Mouse (Mus musculus) kidney, adult 2 months (tissue): Measurements from ENCODE around the gene Olfr1221. TPM values are rescaled to one million over a fixed set of nuclear protein-coding genes. Genes with fewer than 3 reads are reported as not detected.
"Not testable (repeated sequence)": the region's sequence is repeated elsewhere in the genome, so short reads cannot be mapped to it uniquely, and the experiment has no call there.

Experiments used
- DNase-seq: peaks from one replicate; pipeline ENCODE4 v3.0.0; 2021
- H3K27ac ChIP-seq: fragments of 200-500 bp; 2 replicates; pipeline ENCODE4 v1.5.1; 2012; ENCODE audit warnings: low read depth, low read length, control low read depth, inconsistent platforms; ENCODE audit not compliant: insufficient read depth
- H3K27me3 ChIP-seq: fragments of 200-500 bp; replicated peaks from 2 replicates; pipeline ENCODE4 v1.6.1; 2012; ENCODE audit warnings: mild to moderate bottlenecking, moderate library complexity, low read length, inconsistent platforms; ENCODE audit not compliant: control insufficient read depth, insufficient read depth
- H3K36me3 ChIP-seq: fragments of 200-500 bp; 2 replicates; pipeline ENCODE4 v1.6.1; 2012; ENCODE audit warnings: mild to moderate bottlenecking, moderate library complexity, low read length, inconsistent platforms; ENCODE audit not compliant: control insufficient read depth, insufficient read depth
- H3K4me1 ChIP-seq: fragments of 200-500 bp; 2 replicates; pipeline ENCODE4 v1.6.1; 2011; ENCODE audit warnings: low read length; ENCODE audit not compliant: control insufficient read depth, insufficient read depth
- H3K4me3 ChIP-seq: fragments of 200-500 bp; 2 replicates; pipeline ENCODE4 v1.5.1; 2011; ENCODE audit warnings: mild to moderate bottlenecking, low read depth, low read length, control low read depth; ENCODE audit not compliant: insufficient read depth
- CTCF ChIP-seq: fragments of 200-500 bp; conservative IDR thresholded peaks from 2 replicates; pipeline ENCODE4 v1.5.1; 2011; ENCODE audit warnings: low read depth, mild to moderate bottlenecking, control low read depth, low read length, moderate library complexity, mixed read lengths; ENCODE audit not compliant: insufficient read depth, insufficient read length
- POLR2A ChIP-seq: fragments of 200-500 bp; IDR thresholded peaks from one replicate; pipeline ENCODE4 v1.6.1; 2011; ENCODE audit warnings: low read depth, low read length, control low read depth
- whole genome bisulfite sequencing: fragments of 180-500 bp; shearing (Covaris S2); methylation state at CpG from one replicate; pipeline ENCODE4 v1.1.7; 2018; 5-methylcytosine and 5-hydroxymethylcytosine counted together
- polyA plus RNA-seq: library from polyadenylated mRNA; depleted of rRNA; stranded (reverse); fragments of >200 nt; gene quantifications from 2 replicates; pipeline ENCODE4 v1.2.3, GENCODE M21; 2012; rRNA removed

Olfr1221 gene
- not detected in 2 replicates for polyA plus RNA-seq

GRCm38 (mm10) chr2:89117183-89117582 is at the start of gene Olfr1221:
Olfr1221 (minus strand) TSS chr2:89117283.
- no peak within 1 kb of the TSS for H3K4me3 ChIP-seq
- no peak for TF ChIP-seq POLR2A
- TF ChIP-seq CTCF: no peak
- WGBS: 82% methylated on average over 2 of the region's 2 CpGs
- no peaks in the 10 kb centered on the region for H3K27me3 ChIP-seq
- no peak within 1 kb of the TSS for H3K27ac ChIP-seq
- no peak for DNase-seq
- H3K36me3 ChIP-seq: no peaks in the 10 kb centered on the region
- no peaks in the 10 kb centered on the region for H3K4me1 ChIP-seq

DNA sequence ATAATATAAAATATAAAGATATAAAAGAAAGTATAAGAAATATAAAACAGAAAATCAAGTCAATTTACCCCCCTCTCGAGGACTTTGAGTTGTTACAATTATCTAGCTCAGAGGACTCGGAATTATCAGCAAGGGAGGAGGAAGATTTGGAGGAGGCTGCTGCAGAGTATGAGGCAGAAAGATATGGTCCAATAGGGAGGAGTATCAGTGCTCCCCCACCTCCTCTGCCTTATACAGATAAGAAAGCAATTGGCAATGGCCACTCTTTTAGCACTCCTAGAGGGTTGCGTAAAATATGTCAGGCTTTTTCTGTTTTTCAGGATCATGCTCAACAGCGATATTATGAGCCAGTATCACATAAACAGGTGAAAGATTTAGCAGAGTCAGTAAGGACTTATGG is 47.6 kb upstream of the Olfr1221 start:
- H3K4me3 ChIP-seq, DNase-seq, H3K27ac ChIP-seq, H3K27me3 ChIP-seq, H3K36me3 ChIP-seq, H3K4me1 ChIP-seq: not testable (repeated sequence)
- 86% methylated on average over 4 of the region's 4 CpGs for WGBS

DNA sequence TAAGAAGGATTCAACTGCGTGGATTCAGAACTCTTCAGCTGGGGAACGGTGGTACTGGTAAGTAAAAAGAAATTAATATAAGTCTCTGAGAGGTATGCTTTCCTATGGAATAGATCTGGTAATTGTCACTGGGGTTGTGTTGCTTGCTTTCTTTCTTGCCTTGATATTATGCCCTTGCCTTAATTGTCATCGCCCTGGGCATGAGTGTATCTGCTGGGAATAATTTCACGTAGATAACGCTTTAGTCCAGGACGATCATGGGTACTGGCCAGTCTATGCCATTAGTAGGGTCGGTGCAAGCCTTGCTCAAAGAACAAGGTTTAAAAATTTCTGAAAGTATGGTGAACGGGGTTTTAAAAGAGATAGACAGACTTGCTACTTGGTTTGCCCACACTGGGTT is 46.9 kb upstream of the Olfr1221 start, which contains the start of gene Olfr1224-ps1:
Gene Olfr1224-ps1 (minus strand): TSS at position 101 of the 400 bp plus-strand sequence.
- H3K36me3 ChIP-seq, H3K4me1 ChIP-seq, DNase-seq, H3K27ac ChIP-seq, H3K4me3 ChIP-seq, H3K27me3 ChIP-seq: not testable (repeated sequence)
- 89% methylated on average over 8 of the region's 8 CpGs for WGBS

GRCm38 (mm10) chr2:89151460-89151859 is 34.4 kb upstream of the Olfr1221 start, which contains the start of gene Olfr1223:
Olfr1223 (minus strand) TSS chr2:89151560.
- Histone ChIP-seq H3K27me3 (no peaks in the 10 kb centered on the region), H3K4me3 (no peak within 1 kb of the TSS), H3K4me1 (no peaks in the 10 kb centered on the region), H3K36me3 (no peaks in the 10 kb centered on the region), H3K27ac (no peak within 1 kb of the TSS)
- no peak for DNase-seq
- WGBS: 63% methylated on average over 1 of the region's 1 CpGs
- TF ChIP-seq CTCF (no peak), POLR2A (no peak)

DNA sequence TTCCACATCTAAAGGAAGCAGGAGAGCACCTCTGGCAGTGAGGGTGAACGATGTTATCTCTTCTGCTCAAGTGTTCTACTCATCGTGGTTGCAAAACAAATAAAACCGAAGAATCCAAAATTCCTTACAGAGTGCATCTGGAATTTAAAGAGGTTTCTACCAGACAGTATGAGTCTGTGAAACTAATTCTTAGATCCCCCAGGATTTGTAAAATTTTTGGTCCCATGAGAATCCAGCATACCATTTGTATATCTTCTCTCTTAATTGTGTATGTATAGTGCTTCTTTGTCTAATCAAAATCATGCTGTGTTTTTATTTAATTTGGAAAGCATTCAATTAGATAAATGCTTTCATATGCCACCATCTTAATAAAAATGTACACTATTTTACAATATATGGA is 15.9 kb upstream of the Olfr1221 start, which contains the start of gene Olfr1222:
Gene Olfr1222 (minus strand): TSS at position 101 of the 400 bp plus-strand sequence.
- no peak within 1 kb of the TSS for H3K27ac ChIP-seq
- WGBS: 73% methylated on average over 3 of the region's 3 CpGs
- no peak for DNase-seq
- no peaks in the 10 kb centered on the region for H3K36me3 ChIP-seq
- TF ChIP-seq CTCF (no peak), POLR2A (no peak)
- H3K27me3 ChIP-seq: no peaks in the 10 kb centered on the region
- no peak within 1 kb of the TSS for H3K4me3 ChIP-seq
- H3K4me1 ChIP-seq: no peaks in the 10 kb centered on the region

- no peaks in the 10 kb centered on the region for H3K27me3 ChIP-seq
- no peaks in the 10 kb centered on the region for H3K4me1 ChIP-seq
- no peak for DNase-seq
- no peak within 1 kb of the TSS for H3K27ac ChIP-seq
- WGBS: 64% methylated on average over 3 of the region's 3 CpGs
- TF ChIP-seq POLR2A: no peak
- TF ChIP-seq CTCF: no peak
- no peak within 1 kb of the TSS for H3K4me3 ChIP-seq
- H3K36me3 ChIP-seq: no peaks in the 10 kb centered on the region
Measured at GRCm38 (mm10) chr2:89106735-89107134, 10.3 kb downstream of the Olfr1221 start, which contains the start of gene Olfr1220. Olfr1220 (minus strand) TSS chr2:89106835.

GRCm38 (mm10) chr2:89105651-89106050 is 11.4 kb downstream of the Olfr1221 start:
- Histone ChIP-seq H3K27ac (no peak overlapping the region), H3K4me3 (no peak overlapping the region), H3K4me1 (no peaks in the 10 kb centered on the region), H3K36me3 (no peaks in the 10 kb centered on the region), H3K27me3 (no peaks in the 10 kb centered on the region)
- no peak for DNase-seq
- TF ChIP-seq CTCF: no peak
- no peak for TF ChIP-seq POLR2A

DNA sequence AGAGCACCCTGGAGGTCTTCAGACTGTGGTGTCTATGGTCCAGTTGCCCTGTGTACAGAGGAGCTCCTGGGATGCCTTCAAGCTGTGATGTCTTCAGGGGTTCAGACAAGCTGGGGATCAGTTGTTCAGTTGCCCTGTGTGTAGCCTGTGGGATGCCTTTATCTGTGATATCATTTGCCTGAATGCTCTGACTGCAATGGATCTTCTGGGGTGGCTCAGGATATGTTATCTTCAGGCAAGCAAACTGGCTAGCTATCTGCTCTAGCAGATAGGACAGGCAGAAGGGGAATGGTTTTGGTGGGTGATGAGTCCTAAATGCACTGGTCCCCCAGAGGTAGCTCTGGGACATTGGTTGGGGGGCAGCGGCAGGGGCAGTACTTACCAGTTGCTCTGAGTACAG is 23.2 kb downstream of the Olfr1221 start:
- DNase-seq: no peak
- H3K27me3 ChIP-seq: no peaks in the 10 kb centered on the region
- no peak overlapping the region for H3K4me3 ChIP-seq
- no peaks in the 10 kb centered on the region for H3K4me1 ChIP-seq
- TF ChIP-seq CTCF (no peak), POLR2A (no peak)
- no peak overlapping the region for H3K27ac ChIP-seq
- no peaks in the 10 kb centered on the region for H3K36me3 ChIP-seq
- 92% methylated on average over 1 of the region's 1 CpGs for WGBS
